Mouse (Mus musculus): ENCODE measurements around the gene Ifna15.

- TF ChIP-seq CTCF (IDR thresholded peaks at IDR 0.05; ENCODE audit: borderline replicate concordance, control insufficient read depth, extremely low read depth, insufficient read depth, low read length, poor library complexity) (no peak), POLR2A (IDR thresholded peaks at IDR 0.05; ENCODE audit: control insufficient read depth, extremely low read depth, insufficient read depth, low read length, poor library complexity) (no peak)
Observed at GRCm38 (mm10) chr4:88517957-88518356, 40.1 kb downstream of the Ifna15 start.
